Mouse (Mus musculus): Measurements from ENCODE around the gene Zfp966. TPM values are rescaled to one million over a fixed set of nuclear protein-coding genes. Genes with fewer than 3 reads are reported as not detected.

Zfp966 gene
- under 1 TPM; 0.46 to 0.62 TPM for total RNA-seq (2023)

GRCm38 (mm10) chr2:175931000-175931399 lies at the start of gene Zfp966:
Gene Zfp966, minus strand, starts transcription at chr2:175931100.

GRCm38 (mm10) chr2:175965031-175965430 lies 34.1 kb upstream of the Zfp966 start, which contains the start of gene Gm2026:
Gene Gm2026, plus strand, starts transcription at chr2:175965331.

GRCm38 (mm10) chr2:175869024-175869423 lies 61.9 kb downstream of the Zfp966 start, which contains the start of gene Gm6710:
Gene Gm6710, plus strand, starts transcription at chr2:175869219.

Other genes with a start within 250 kb of the Zfp966 start
- not detected for gene Zfp969, start 227.5 kb downstream of the Zfp966 start, total RNA-seq (2023)
- not detected for gene Gm2007, start 189.6 kb downstream of the Zfp966 start, total RNA-seq (2023)
- gene Gm14288, start 130.0 kb downstream of the Zfp966 start, total RNA-seq (2023), result 1 to 10 TPM in 1 of 2 experiments, not detected in 1; 1.9 TPM
- 1 to 10 TPM; 1.7 to 4.8 TPM for gene Gm6710, start 61.9 kb downstream of the Zfp966 start, total RNA-seq (2023)
- 1 to 10 TPM; 1.5 to 1.6 TPM for gene Gm2026, start 34.2 kb upstream of the Zfp966 start, total RNA-seq (2023)
- gene Gm2004, start 218.7 kb upstream of the Zfp966 start, total RNA-seq (2023), result 1 to 10 TPM in 1 of 2 experiments, under 1 TPM in 1; 0.46 to 1.5 TPM

All from neutrophil, adult 83 days (primary cell).